Mouse (Mus musculus) small intestine, adult 2 months (tissue): ENCODE measurements around the gene Csgalnact2. TPM values are rescaled to one million over a fixed set of nuclear protein-coding genes. Genes with fewer than 3 reads are reported as not detected.

Experiments
- H3K27ac ChIP-seq: fragments of 200-500 bp; 2 replicates; pipeline ENCODE4 v1.5.1; 2012; ENCODE audit warnings: low read depth, low read length, control low read depth, inconsistent platforms; ENCODE audit not compliant: insufficient read depth
- H3K27me3 ChIP-seq: fragments of 200-500 bp; 2 replicates; pipeline ENCODE4 v1.6.1; 2012; ENCODE audit warnings: mild to moderate bottlenecking, moderate library complexity, low read length, inconsistent platforms; ENCODE audit not compliant: control insufficient read depth, insufficient read depth
- H3K36me3 ChIP-seq: fragments of 200-500 bp; 2 replicates; pipeline ENCODE4 v1.6.1; 2012; ENCODE audit warnings: mild to moderate bottlenecking, low read length, control low read depth, inconsistent platforms; ENCODE audit not compliant: control insufficient read depth, insufficient read depth
- H3K4me1 ChIP-seq: fragments of 200-500 bp; 2 replicates; pipeline ENCODE4 v1.6.1; 2012; ENCODE audit warnings: low read length, inconsistent platforms, mixed read lengths; ENCODE audit not compliant: control insufficient read depth, insufficient read depth, insufficient read length
- H3K4me3 ChIP-seq: fragments of 200-500 bp; 2 replicates; pipeline ENCODE4 v1.5.1; 2012; ENCODE audit warnings: low read depth, mild to moderate bottlenecking, control low read depth, inconsistent platforms, low read length, moderate library complexity
- CTCF ChIP-seq: fragments of 200-500 bp; IDR thresholded peaks from 2 replicates; pipeline ENCODE4 v1.5.1; 2012; ENCODE audit warnings: low read depth, mild to moderate bottlenecking, control low read depth, inconsistent platforms, low read length, moderate library complexity, mixed read lengths; ENCODE audit not compliant: insufficient replicate concordance, insufficient read length; ENCODE audit errors: extremely low read depth
- POLR2A ChIP-seq: fragments of 200-500 bp; IDR thresholded peaks from 2 replicates; pipeline ENCODE4 v1.6.1; 2012; ENCODE audit warnings: low read depth, mild to moderate bottlenecking, control low read depth, inconsistent platforms, low read length, moderate library complexity
- WGBS: fragments of 180-500 bp; shearing (Covaris S2); methylation state at CpG from one replicate; pipeline ENCODE4 v1.1.7; 2018; 5-methylcytosine and 5-hydroxymethylcytosine counted together
- polyA plus RNA-seq: library from polyadenylated mRNA; depleted of rRNA; stranded (reverse); fragments of >200 nt; gene quantifications from 2 replicates; pipeline ENCODE4 v1.2.3, GENCODE M21; 2012

Gene Csgalnact2
- polyA plus RNA-seq, 1 experiment, result 0.38 TPM

GRCm38 (mm10) chr6:118076748-118077147, 62.2 kb downstream of the Csgalnact2 start:
- 84% methylated on average over 8 of the region's 8 CpGs for WGBS
- no peaks in the 10 kb centered on the region for H3K36me3 ChIP-seq
- H3K4me1 ChIP-seq, result no peaks in the 10 kb centered on the region
- TF ChIP-seq POLR2A, result no peak
- no peak for TF ChIP-seq CTCF
- H3K27ac ChIP-seq, result no peak overlapping the region
- no peak overlapping the region for H3K4me3 ChIP-seq
- no peaks in the 10 kb centered on the region for H3K27me3 ChIP-seq

- H3K36me3 ChIP-seq, result no peaks in the 10 kb centered on the region
- H3K27ac ChIP-seq, result no peak overlapping the region
- WGBS, result 72% methylated on average over 3 of the region's 3 CpGs
- H3K4me3 ChIP-seq, result no peak overlapping the region
- TF ChIP-seq POLR2A, result no peak
- TF ChIP-seq CTCF, result no peak
- H3K4me1 ChIP-seq, result no peaks in the 10 kb centered on the region
- H3K27me3 ChIP-seq, result no peaks in the 10 kb centered on the region
These were observed 62.7 kb downstream of the Csgalnact2 start for GRCm38 (mm10) chr6:118076256-118076655.

- TF ChIP-seq CTCF, result no peak
- no peak for TF ChIP-seq POLR2A
- no peaks in the 10 kb centered on the region for H3K4me1 ChIP-seq
- 67% methylated on average over 3 of the region's 3 CpGs for WGBS
- H3K4me3 ChIP-seq, result no peak overlapping the region
- no peak overlapping the region for H3K27ac ChIP-seq
- H3K36me3 ChIP-seq, result no peaks in the 10 kb centered on the region
- H3K27me3 ChIP-seq, result no peaks in the 10 kb centered on the region
These were observed 64.8 kb downstream of the Csgalnact2 start for GRCm38 (mm10) chr6:118074151-118074550.

GRCm38 (mm10) chr6:118072176-118072575, 66.8 kb downstream of the Csgalnact2 start:
- Histone ChIP-seq H3K27ac (no peak overlapping the region), H3K4me3 (no peak overlapping the region), H3K36me3 (no peaks in the 10 kb centered on the region), H3K27me3 (no peaks in the 10 kb centered on the region), H3K4me1 (no peaks in the 10 kb centered on the region)
- no peak for TF ChIP-seq CTCF
- TF ChIP-seq POLR2A, result no peak
- 68% methylated on average over 1 of the region's 1 CpGs for WGBS

- Histone ChIP-seq H3K4me1 (peaks cover under 1% of the 10 kb centered on the region), H3K27ac (no peak overlapping the region), H3K27me3 (no peaks in the 10 kb centered on the region), H3K4me3 (no peak overlapping the region), H3K36me3 (no peaks in the 10 kb centered on the region)
- 77% methylated on average over 3 of the region's 3 CpGs for WGBS
- TF ChIP-seq POLR2A, result no peak
- no peak for TF ChIP-seq CTCF
These were observed 67.5 kb downstream of the Csgalnact2 start for GRCm38 (mm10) chr6:118071416-118071815.

GRCm38 (mm10) chr6:118071013-118071350, 68.0 kb downstream of the Csgalnact2 start:
- 80% methylated on average over 4 of the region's 4 CpGs for WGBS
- no peaks in the 10 kb centered on the region for H3K27me3 ChIP-seq
- no peak overlapping the region for H3K4me3 ChIP-seq
- peaks cover 5% of the 10 kb centered on the region for H3K4me1 ChIP-seq
- TF ChIP-seq CTCF, result no peak
- TF ChIP-seq POLR2A, result no peak
- no peaks in the 10 kb centered on the region for H3K36me3 ChIP-seq
- H3K27ac ChIP-seq, result no peak overlapping the region

GRCm38 (mm10) chr6:118070321-118071012, 68.5 kb downstream of the Csgalnact2 start:
- whole genome bisulfite sequencing, result 67% methylated on average over 5 of the region's 5 CpGs
- Histone ChIP-seq H3K27ac (no peak overlapping the region), H3K27me3 (no peaks in the 10 kb centered on the region), H3K4me1 (peaks cover 5% of the 10 kb centered on the region), H3K36me3 (no peaks in the 10 kb centered on the region), H3K4me3 (no peak overlapping the region)
- TF ChIP-seq POLR2A (no peak), CTCF (no peak)

GRCm38 (mm10) chr6:118067720-118068119, 71.2 kb downstream of the Csgalnact2 start:
- no peak for TF ChIP-seq CTCF
- no peak for TF ChIP-seq POLR2A
- 70% methylated on average over 7 of the region's 7 CpGs for whole genome bisulfite sequencing
- no peak overlapping the region for H3K4me3 ChIP-seq
- no peaks in the 10 kb centered on the region for H3K27me3 ChIP-seq
- H3K36me3 ChIP-seq, result no peaks in the 10 kb centered on the region
- H3K4me1 ChIP-seq, result peaks cover 5% of the 10 kb centered on the region
- H3K27ac ChIP-seq, result no peak overlapping the region
